In the genomic region with DNA sequence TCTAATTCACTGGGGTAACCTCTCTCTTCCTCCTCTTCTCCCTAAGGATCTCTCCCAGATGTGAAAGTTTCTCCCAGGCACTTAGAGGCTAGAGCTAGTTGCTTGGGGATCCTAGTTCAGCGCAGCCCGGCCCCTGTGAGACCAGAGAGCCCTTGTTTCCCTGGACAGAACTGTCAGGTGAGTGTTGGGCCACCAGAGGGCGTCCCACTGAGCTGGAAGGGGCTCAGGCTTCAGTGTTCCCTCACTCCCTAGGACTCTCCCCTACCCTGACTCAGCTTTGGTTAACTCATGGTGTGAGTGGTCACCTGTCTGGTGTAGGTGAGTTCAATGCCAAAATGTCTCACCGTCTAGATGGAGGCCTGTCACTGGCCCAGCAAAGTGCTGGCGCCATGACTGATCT, we compare ENCODE assay signal across 8 mouse cellular contexts. TPM values are rescaled to one million over a fixed set of nuclear protein-coding genes. Genes with fewer than 3 reads are reported as not detected.
DNase-seq lines count a peak whose midpoint lies in the region; ATAC-seq and TF ChIP-seq lines count a peak whose summit lies in the region.

A gene (plus strand): TSS at position 113 of the 400 bp plus-strand sequence.

- no peak for TF ChIP-seq POLR2A in bone marrow macrophage, adult 2 months (IDR thresholded peaks at IDR 0.05; ENCODE audit: borderline replicate concordance, low read depth, low read length)

- DNase-seq in cerebellum, postnatal 25 days: peak; percentile 47 to 70
- no peak for DNase-seq in cerebellum, adult 8-10 months
- DNase-seq in 3T3-L1 (ENCODE audit: low read depth, low spot score): peak; percentile 60
- DNase-seq in gonadal fat pad, adult 2 months (ENCODE audit: low read depth): no peak
- no peak for DNase-seq in left cerebral cortex, adult 8-10 months (ENCODE audit: low spot score in 2 of 2)
- DNase-seq in ovary, postnatal 36 days (ENCODE audit: low spot score): no peak

- H3K4me1 ChIP-seq in bone marrow macrophage, adult 2 months (ENCODE audit: control insufficient read depth, insufficient read depth, low read length): no peaks in the 10 kb centered on the region
- H3K4me1 ChIP-seq in midbrain, embryonic 12.5 days: peaks cover 12% of the 10 kb centered on the region

- H3K4me2 ChIP-seq in midbrain, embryonic 12.5 days (replicated peaks): no peak within 1 kb of the TSS

- ATAC-seq in midbrain, embryonic 12.5 days (ENCODE audit: low FRiP score, low read depth): no peak

- H3K9me3 ChIP-seq in midbrain, embryonic 12.5 days: no peaks in the 10 kb centered on the region

- H3K4me3 ChIP-seq in bone marrow macrophage, adult 2 months (ENCODE audit: insufficient read depth, low read length): no peak within 1 kb of the TSS
- no peak within 1 kb of the TSS for H3K4me3 ChIP-seq in midbrain, embryonic 12.5 days

- peak; percentile 65; the same call in 1 of the 2 replicates for TF ChIP-seq CTCF in bone marrow macrophage, adult 2 months (IDR thresholded peaks at IDR 0.05; ENCODE audit: low read depth, low read length)

- H3K36me3 ChIP-seq in midbrain, embryonic 12.5 days: peaks cover 54% of the 10 kb centered on the region

- 71% methylated on average over 5 of the region's 5 CpGs for WGBS in midbrain, embryonic 12.5 days

- H3K27me3 ChIP-seq in midbrain, embryonic 12.5 days: no peaks in the 10 kb centered on the region

- no peak within 1 kb of the TSS for H3K9ac ChIP-seq in midbrain, embryonic 12.5 days (replicated peaks)

- no peak within 1 kb of the TSS for H3K27ac ChIP-seq in bone marrow macrophage, adult 2 months (ENCODE audit: insufficient read depth, low read depth, low read length)
- no peak within 1 kb of the TSS for H3K27ac ChIP-seq in midbrain, embryonic 12.5 days (replicated peaks)

RNA-seq across cellular contexts. Expression of the gene that starts here (rescaled TPM):
- polyA plus RNA-seq in bone marrow macrophage, adult 2 months (2012; ENCODE audit: insufficient read depth, insufficient read length, missing spikeins): 42.0 and 48.3 TPM in 2 replicates
- polyA plus RNA-seq in gonadal fat pad, adult 2 months (2012; rRNA removed): 21.5 and 26.9 TPM in 2 replicates
- 10 to 100 TPM; 62.1 to 65.2 (median 63.5) TPM for total RNA-seq in left cerebral cortex, adult 8-10 months (2022)
- polyA plus RNA-seq in midbrain, embryonic 12.5 days (2016; fragmentation: Nextera tagmentation; extraction: Ambion mirVana): 20.5 and 21.1 TPM in 2 replicates

Comparison
In these comparisons a context has a peak if more than half of its experiments do, and no peak if none do; other contexts are left out.
1. DNase-seq: peak in cerebellum, postnatal 25 days (2 of 2) and 3T3-L1 (single experiment); none in cerebellum, adult 8-10 months (single experiment), gonadal fat pad, adult 2 months (single experiment), left cerebral cortex, adult 8-10 months (0 of 2) and ovary, postnatal 36 days (single experiment).